8 mouse cellular contexts compared by ENCODE assay signal in the genomic region with DNA sequence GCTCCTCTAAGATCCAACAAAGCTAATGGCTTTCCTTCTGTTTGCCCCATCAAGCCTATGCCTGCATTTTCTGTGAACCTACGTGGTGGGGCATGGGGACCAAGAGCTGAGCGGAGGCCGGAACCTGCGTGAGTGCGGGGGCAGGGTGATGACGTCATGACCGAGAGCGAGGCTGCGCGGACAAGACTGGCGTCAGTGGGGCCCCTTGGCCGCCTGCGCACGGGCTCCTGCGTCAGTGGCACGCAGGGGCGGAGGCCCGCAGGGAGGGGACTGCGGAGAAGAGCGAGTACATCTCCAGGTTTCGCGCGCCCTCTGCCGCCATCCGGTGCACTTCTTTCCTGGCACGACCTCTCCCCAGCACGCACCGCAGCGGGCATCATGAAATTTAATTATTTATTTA. TPM values are rescaled to one million over a fixed set of nuclear protein-coding genes. Genes with fewer than 3 reads are reported as not detected.
DNase-seq lines count a peak whose midpoint lies in the region; ATAC-seq lines count a peak whose summit lies in the region.

No protein-coding gene starts in this region.

- peak overlapping the region; percentile 12 to 69 for H3K4me3 ChIP-seq in heart, embryonic 14.5 days (ENCODE audit: control insufficient read depth in 1 of 2, insufficient read depth in 1 of 2, low read depth in 1 of 2, low read length in 2 of 2)
- H3K4me3 ChIP-seq in liver, embryonic 13.5 days (replicated peaks), result peak overlapping the region; percentile 82
- H3K4me3 ChIP-seq in stomach, embryonic 14.5 days (ENCODE audit: low read depth, low read length), result peak overlapping the region; percentile 66

- peak overlapping the region; percentile 70 for H3K9ac ChIP-seq in heart, embryonic 14.5 days (ENCODE audit: low read length)
- H3K9ac ChIP-seq in liver, embryonic 13.5 days, result peak overlapping the region; percentile 74
- no peak overlapping the region for H3K9ac ChIP-seq in stomach, embryonic 14.5 days (replicated peaks; ENCODE audit: low read depth, low read length)

- peaks cover 21% of the 10 kb centered on the region for H3K27me3 ChIP-seq in heart, embryonic 14.5 days (ENCODE audit: control insufficient read depth, insufficient read depth, low read length)
- H3K27me3 ChIP-seq in liver, embryonic 13.5 days, result peaks cover 38% of the 10 kb centered on the region
- H3K27me3 ChIP-seq in stomach, embryonic 14.5 days (ENCODE audit: control insufficient read depth, insufficient read depth, low read length), result 0 out of 2 replicates have a peak, but pooled peaks cover 7% of the 10 kb centered on the region

- 0% methylated on average over 29 of the region's 29 CpGs for WGBS in heart, embryonic 14.5 days
- under 1% methylated on average over 29 of the region's 29 CpGs for WGBS in liver, embryonic 13.5 days (ENCODE audit: insufficient replicate concordance)
- under 1% methylated on average over 29 of the region's 29 CpGs for WGBS in stomach, embryonic 14.5 days

- no peaks in the 10 kb centered on the region for H3K9me3 ChIP-seq in heart, embryonic 14.5 days (ENCODE audit: control insufficient read depth, low read length)
- no peaks in the 10 kb centered on the region for H3K9me3 ChIP-seq in liver, embryonic 13.5 days (replicated peaks)
- H3K9me3 ChIP-seq in stomach, embryonic 14.5 days (ENCODE audit: control insufficient read depth, low read depth, low read length), result no peaks in the 10 kb centered on the region

- peaks cover 17 to 55% of the 10 kb centered on the region in 2 experiments for H3K4me1 ChIP-seq in heart, embryonic 14.5 days (ENCODE audit: control insufficient read depth in 2 of 2, insufficient read depth in 2 of 2, low read length in 2 of 2)
- H3K4me1 ChIP-seq in liver, embryonic 13.5 days (replicated peaks), result peaks cover 93% of the 10 kb centered on the region
- peaks cover 32% of the 10 kb centered on the region for H3K4me1 ChIP-seq in stomach, embryonic 14.5 days (ENCODE audit: control insufficient read depth, insufficient read depth, low read length)

- peak; percentile 97 for DNase-seq in CD8-positive naive resting alpha-beta T cell, adult 2 months (ENCODE audit: low read depth in 2 of 2, low spot score in 2 of 2)
- peak; percentile 79 for DNase-seq in c-Kit-negative CD71-positive TER-119-positive erythroid progenitor cells, embryonic 14.5 days (ENCODE audit: low read depth, low spot score)
- peak; percentile 87 for DNase-seq in fibroblast of lung, adult 2 months (ENCODE audit: low read depth)
- DNase-seq in kidney, postnatal 14 days, result peak; percentile 98
- DNase-seq in liver, embryonic 13.5 days, result peak; percentile 97
- DNase-seq in natural killer cell, adult 2 months (ENCODE audit: low spot score in 2 of 2), result peak; percentile 98 to 99

- H3K27ac ChIP-seq in heart, embryonic 14.5 days (replicated peaks in 1 of 2; ENCODE audit: control insufficient read depth in 1 of 2, insufficient read depth in 1 of 2, low read depth in 2 of 2, low read length in 2 of 2), result peak overlapping the region; percentile 46 to 82
- peak overlapping the region; percentile 82 for H3K27ac ChIP-seq in liver, embryonic 13.5 days
- peak overlapping the region; percentile 88 for H3K27ac ChIP-seq in stomach, embryonic 14.5 days (ENCODE audit: low read length)

- H3K4me2 ChIP-seq in heart, embryonic 14.5 days (ENCODE audit: low read length), result peak overlapping the region; percentile 96
- peak overlapping the region; percentile 96 for H3K4me2 ChIP-seq in liver, embryonic 13.5 days
- peak overlapping the region; percentile 65 for H3K4me2 ChIP-seq in stomach, embryonic 14.5 days (replicated peaks; ENCODE audit: low read depth, low read length)

- ATAC-seq in heart, embryonic 14.5 days (ENCODE audit: insufficient number of reproducible peaks, insufficient read depth, low FRiP score, low read depth), result peak; percentile 72
- ATAC-seq in liver, embryonic 13.5 days (ENCODE audit: low read depth), result peak; percentile 75
- ATAC-seq in stomach, embryonic 14.5 days (ENCODE audit: insufficient number of reproducible peaks, insufficient read depth, low FRiP score, low read depth), result peak; percentile 67

- H3K36me3 ChIP-seq in heart, embryonic 14.5 days (ENCODE audit: control insufficient read depth, insufficient read depth, low read length), result peaks cover 34% of the 10 kb centered on the region
- H3K36me3 ChIP-seq in liver, embryonic 13.5 days, result peaks cover 32% of the 10 kb centered on the region
- H3K36me3 ChIP-seq in stomach, embryonic 14.5 days (ENCODE audit: control insufficient read depth, insufficient read depth, low read length), result peaks cover 27% of the 10 kb centered on the region; the same call in 1 of the 2 replicates

RNA-seq across cellular contexts. Expression of a gene that starts 0.6 kb away (rescaled TPM):
- 1.6 and 2.6 TPM in 2 replicates for polyA plus RNA-seq in heart, embryonic 14.5 days (2014; fragmentation: Nextera tagmentation; extraction: Ambion mirVana)
- polyA plus RNA-seq in liver, embryonic 13.5 days (2015; fragmentation: Nextera tagmentation; extraction: Ambion mirVana), result 0.54 and 0.69 TPM in 2 replicates
- polyA plus RNA-seq in stomach, embryonic 14.5 days (2014; fragmentation: Nextera tagmentation; extraction: Ambion mirVana), result 7.5 and 10.1 TPM in 2 replicates

RNA-seq across cellular contexts. Expression of a gene that starts 2.8 kb away (rescaled TPM):
- 988 and 1,015 TPM in 2 replicates for polyA plus RNA-seq in heart, embryonic 14.5 days (2014; fragmentation: Nextera tagmentation; extraction: Ambion mirVana)
- polyA plus RNA-seq in liver, embryonic 13.5 days (2015; fragmentation: Nextera tagmentation; extraction: Ambion mirVana), result 358 and 362 TPM in 2 replicates
- 481 and 531 TPM in 2 replicates for polyA plus RNA-seq in stomach, embryonic 14.5 days (2014; fragmentation: Nextera tagmentation; extraction: Ambion mirVana)

RNA-seq across cellular contexts. Expression of a gene that starts 6.8 kb away (rescaled TPM):
- polyA plus RNA-seq in heart, embryonic 14.5 days (2014; fragmentation: Nextera tagmentation; extraction: Ambion mirVana), result 21.2 and 25.8 TPM in 2 replicates
- polyA plus RNA-seq in liver, embryonic 13.5 days (2015; fragmentation: Nextera tagmentation; extraction: Ambion mirVana), result 3.0 and 3.3 TPM in 2 replicates
- 29.3 and 32.1 TPM in 2 replicates for polyA plus RNA-seq in stomach, embryonic 14.5 days (2014; fragmentation: Nextera tagmentation; extraction: Ambion mirVana)

RNA-seq across cellular contexts. Expression of a gene that starts 24.5 kb away (rescaled TPM):
- 79.4 and 80.7 TPM in 2 replicates for polyA plus RNA-seq in heart, embryonic 14.5 days (2014; fragmentation: Nextera tagmentation; extraction: Ambion mirVana)
- polyA plus RNA-seq in liver, embryonic 13.5 days (2015; fragmentation: Nextera tagmentation; extraction: Ambion mirVana), result 19.5 and 21.9 TPM in 2 replicates
- 92.7 and 105 TPM in 2 replicates for polyA plus RNA-seq in stomach, embryonic 14.5 days (2014; fragmentation: Nextera tagmentation; extraction: Ambion mirVana)

RNA-seq across cellular contexts. Expression of a gene that starts 25.6 kb away (rescaled TPM):
- polyA plus RNA-seq in heart, embryonic 14.5 days (2014; fragmentation: Nextera tagmentation; extraction: Ambion mirVana), result 14.6 and 17.7 TPM in 2 replicates
- polyA plus RNA-seq in liver, embryonic 13.5 days (2015; fragmentation: Nextera tagmentation; extraction: Ambion mirVana), result 16.2 and 18.3 TPM in 2 replicates
- 25.2 and 25.9 TPM in 2 replicates for polyA plus RNA-seq in stomach, embryonic 14.5 days (2014; fragmentation: Nextera tagmentation; extraction: Ambion mirVana)

Comparison
In these comparisons a context has a peak if more than half of its experiments do, and no peak if none do; other contexts are left out.
1. Peak in every context shown above with its lines: DNase-seq, ATAC-seq, H3K4me3 ChIP-seq and H3K27ac ChIP-seq.